Mouse (Mus musculus) spleen, postnatal 4 days (tissue): ENCODE measurements around the gene Dppa3.

Experiments
- DNase-seq, 2 experiments: peaks; one replicate each; pipeline ENCODE4 v3.0.0; 2022; ENCODE audit warnings: low spot score in 2 of 2

Dppa3 gene

DNA sequence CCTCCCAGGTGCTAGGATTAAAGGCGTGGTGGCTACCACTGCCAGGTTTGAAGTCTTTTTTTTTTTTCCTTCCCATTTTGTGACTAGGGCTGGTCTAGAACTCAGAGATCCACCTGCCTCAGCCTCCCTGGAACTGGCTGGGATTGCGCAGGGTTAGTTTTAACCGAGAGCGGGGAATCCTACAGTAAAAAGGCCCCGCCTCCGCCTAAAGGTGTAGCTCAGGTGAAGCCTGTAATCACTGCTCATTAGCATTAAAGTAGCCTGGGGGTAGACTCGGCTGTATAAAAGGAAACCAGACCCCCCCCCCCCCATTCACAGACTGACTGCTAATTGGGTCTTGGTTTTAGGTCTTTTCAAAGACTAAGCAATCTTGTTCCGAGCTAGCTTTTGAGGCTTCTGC lies at the start of gene Dppa3:
Gene Dppa3 (plus strand): TSS at position 301 of the 400 bp plus-strand sequence.
- DNase-seq, result no peak

DNA sequence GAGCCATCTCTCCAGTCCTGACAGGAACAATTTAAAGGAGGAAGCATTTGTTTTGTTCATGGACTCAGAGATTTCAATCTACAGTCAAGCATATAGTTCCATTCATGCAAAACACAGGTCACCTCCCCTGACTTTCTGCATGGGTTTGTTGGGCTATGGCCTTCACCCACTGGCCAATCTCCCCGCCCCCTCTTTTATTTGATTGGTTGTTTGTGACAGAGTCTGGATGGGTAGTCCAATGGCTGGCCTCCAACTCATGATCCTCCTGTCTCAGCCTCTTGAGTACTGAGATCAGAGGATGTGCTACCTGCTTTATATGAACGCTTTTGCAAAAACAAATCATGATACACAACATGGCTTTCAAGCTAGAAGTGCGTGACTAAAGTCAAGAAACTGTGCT lies 49.2 kb upstream of the Dppa3 start:
- no peak for DNase-seq

DNA sequence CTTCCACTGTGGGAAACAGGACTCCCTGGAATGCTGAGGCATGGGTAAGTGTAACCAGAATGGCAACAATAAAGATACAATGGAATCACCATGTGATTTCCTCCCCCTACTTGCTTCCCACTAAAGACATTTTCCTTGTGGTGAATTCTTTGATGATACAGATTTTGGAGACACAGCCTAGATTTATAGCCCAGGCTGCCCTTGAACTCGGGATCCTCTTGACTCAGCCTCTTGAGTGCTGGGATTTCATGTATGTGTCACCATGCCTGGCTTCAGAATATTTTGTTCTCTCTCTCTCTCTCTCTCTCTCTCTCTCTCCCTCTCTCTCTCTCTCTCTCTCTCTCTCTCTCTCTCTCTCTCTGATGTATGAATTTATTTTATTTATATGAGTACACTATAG lies 47.1 kb upstream of the Dppa3 start:
- no peak for DNase-seq

DNA sequence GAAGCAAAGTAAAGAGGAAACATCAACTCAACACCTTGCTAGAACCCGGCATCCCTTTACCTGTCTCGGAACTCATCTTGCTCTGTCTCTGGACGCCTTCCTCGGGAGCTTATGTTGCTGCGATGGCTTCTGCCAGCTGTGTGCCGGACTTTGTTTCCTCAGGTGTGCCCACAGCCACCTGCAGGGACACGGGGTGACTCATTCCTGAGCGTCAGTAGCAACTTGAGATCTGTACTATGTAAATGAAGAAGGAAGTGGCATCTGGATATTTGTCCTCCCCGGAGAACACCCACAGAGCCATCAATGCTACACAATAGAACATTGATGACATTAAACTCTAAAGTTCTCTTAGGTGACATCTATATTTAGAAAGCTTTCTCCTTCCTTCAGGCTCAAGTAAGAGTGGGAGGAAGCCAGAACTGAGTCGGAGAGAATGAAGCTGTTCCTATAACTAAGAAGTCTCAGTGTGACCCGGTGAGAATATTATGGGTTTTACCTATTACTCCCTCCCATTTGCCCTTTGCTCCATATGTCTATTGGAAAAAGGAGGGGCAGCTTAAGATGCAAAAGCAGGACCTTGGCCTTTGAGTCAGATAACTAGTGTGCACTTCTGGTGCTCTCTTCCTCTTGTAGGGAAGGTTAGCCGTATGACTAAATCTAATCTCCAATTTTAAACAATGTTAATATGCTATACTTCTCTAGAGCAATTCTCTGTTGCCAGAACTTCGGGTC lies 35.0 kb upstream of the Dppa3 start:
- DNase-seq, result no peak

DNA sequence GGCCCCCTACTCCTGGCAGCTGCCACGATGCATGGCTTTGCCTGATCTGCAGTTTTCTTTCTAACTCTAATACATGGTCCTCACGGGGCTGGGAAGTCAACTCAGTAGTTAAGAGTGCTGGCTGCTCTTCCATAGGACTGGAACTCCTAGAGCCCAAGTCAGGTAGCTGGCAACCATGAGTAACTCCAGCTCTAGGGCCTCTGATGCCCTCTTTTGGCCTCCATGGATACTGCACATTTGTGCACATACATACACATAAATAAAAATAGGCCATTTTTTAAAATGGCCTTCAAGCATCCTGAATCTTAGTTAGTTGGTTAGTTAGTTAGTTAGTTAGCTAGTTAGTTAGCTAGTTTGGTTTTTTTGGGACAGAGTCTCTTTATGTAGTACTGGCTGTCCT lies 33.3 kb upstream of the Dppa3 start:
- DNase-seq, result no peak

DNA sequence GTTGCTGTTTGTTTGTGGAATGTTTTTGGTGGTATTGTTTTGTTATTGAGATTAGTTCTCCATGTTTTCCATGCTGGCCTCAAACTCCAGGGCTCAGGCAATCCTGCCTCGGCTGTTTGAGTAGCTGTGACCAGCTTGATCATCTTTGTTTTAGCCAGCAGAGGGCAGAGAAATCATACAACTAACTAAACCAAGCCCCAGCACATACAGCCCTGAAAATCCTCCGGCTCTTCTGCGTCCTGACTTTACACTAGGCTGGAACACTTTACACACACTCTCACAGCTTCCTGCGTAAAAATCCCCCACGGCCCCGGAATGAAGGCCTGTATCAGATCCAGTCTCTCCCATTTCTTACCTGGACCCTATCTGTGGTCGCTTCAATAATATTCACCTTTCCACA lies 30.6 kb upstream of the Dppa3 start:
- peak in 1 of 2 experiments; percentile 32 for DNase-seq

DNA sequence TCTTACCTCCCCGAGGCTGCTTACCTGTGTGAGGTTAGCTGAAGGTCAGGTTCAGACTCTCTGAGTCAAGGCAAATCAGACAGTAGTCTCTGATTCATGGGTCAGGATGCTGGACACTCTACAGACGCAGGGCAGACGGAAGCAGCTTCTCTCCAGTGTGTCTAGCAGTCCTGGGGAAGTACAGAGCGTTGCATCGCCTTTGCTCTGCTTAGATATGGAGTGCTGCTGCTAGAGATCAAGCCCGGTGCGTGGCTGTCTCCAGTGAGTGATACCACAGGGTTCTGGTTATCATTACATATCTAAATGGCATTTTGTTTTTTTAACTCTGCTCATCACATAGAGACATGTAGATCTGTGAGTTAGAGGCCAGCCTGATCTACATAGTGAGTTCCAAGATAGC lies 29.6 kb upstream of the Dppa3 start:
- DNase-seq, result peak in 1 of 2 experiments; percentile 47

DNA sequence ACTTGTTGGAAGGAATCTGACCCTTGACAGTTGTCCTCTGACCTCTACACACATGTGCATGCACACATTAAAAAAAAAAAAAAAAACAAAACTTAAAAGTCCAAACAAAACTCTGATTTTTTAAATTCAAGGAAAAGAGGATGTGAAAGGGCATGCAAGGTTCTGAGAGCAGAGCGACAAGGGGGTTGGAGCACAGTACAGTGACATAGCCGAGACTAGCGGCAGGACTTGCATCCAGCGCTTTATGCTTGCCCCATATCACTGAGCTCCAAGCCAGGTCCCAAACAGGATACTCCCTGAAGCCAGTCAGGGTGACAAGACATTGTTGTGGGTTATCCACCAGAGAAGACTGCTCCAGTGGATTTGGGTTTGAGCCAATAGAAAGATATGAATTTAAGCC lies 28.2 kb upstream of the Dppa3 start:
- no peak for DNase-seq

DNA sequence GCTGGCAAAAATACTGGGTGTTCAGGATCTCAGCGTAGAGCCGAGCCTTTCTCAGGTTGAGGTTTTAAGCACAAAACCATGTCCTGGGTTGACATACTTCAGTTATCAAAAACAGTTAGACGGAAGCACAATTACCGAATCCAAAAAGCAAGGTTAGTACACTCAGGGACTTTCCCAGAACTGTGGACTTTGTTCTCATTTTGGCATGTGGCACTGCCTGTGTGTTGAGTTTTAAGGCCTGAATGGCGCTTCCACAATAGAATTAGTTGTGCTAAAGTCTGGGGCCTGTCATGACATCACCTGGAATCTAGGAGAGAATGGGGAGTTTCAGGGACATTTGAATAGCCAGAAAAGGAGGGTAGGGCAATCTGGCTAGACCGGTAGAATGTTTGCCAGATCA lies 27.8 kb upstream of the Dppa3 start:
- no peak for DNase-seq

DNA sequence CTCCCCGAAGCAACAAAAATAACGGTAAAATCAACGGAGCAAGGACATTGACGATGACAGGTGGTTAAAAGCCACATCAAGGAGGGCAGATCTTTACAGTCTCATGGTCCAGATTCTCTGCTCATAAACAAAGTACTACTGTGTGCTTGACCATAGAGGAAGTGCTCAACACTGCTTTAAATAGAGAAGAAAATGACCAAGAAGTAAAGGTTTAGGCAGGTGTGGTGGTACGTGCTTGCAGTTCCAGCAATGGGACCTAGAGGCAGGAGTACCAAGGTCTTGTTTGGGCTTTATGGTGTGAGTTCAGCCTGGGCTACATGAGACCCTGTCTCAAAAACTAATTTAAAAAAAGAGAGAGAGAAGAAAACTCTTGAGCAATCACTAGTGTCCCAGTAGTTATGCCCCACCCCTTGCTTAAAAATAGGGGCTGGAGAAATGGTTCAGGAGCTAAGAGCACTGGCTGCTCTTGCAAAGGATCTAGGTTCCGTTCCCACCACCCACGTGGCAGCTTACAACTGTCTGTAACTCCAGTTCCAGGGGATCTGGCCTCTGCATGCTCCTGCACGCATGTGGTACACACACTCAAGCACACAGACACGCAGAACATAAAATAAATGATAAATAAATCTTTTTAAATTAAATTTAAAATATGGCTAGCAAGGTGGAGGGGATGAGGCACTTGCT lies 27.0 kb upstream of the Dppa3 start:
- DNase-seq, result no peak

DNA sequence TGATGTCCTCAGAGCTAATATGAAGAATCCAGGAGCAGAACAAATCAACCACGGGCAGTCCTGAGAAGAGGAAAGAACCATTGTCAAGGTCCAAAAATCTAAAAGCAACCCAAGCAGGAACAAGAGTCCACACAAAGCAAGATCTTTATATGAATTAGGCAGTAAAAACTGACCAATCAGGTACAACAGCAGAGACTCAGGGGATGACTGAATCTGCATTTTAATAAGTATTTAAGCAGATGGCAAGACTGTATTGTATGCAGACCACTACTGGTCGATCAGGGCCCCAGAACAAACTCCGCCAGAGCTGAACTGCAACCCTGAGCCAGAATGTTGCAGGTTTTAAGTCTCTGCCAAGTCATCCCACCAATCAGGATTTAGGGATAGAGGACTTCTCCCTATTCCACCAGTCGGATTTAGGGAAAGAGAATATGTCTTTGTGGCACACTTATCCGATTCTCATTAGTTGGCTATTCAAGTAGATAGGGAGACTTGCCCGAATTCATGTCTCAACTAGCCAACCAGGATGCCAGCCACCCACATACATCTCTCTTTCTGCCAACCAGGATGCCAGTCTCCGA lies 26.1 kb upstream of the Dppa3 start:
- no peak for DNase-seq

DNA sequence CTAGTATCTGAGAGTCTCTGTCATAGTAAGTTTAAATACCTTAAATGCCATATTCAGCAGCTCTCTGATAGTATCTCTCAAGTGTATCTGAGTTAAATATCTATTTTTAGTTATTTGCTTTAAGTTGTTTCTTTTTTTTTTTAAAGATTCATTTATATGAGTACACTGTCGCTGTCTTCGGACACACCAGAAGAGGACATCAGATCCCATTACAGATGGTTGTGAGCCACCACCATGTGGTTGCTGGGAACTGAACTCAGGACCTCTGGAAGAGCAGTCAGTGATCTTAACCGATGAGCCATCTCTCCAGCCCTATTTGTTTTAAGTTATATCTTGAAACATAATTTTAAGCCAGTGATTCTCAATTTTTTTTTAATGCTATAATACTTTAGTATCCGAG lies 25.2 kb upstream of the Dppa3 start:
- no peak for DNase-seq

DNA sequence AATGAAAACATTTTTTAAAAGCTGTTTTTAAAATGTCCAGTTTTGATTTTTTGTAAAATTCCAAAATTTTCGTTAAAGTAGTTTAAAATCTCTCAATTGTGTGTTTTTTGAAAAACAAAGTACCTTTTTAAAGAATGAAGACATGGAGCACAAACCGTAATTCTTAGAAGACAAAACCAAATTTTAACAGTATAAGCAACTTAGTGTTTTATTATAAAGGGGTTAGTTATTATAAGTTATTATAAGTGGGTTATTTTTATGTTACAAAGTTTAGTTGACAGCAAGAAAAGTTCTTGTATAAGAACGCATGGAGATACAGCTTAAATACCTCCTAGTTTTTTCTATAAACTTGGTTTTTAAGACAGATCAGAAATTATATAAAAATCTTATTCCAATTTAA lies 24.6 kb upstream of the Dppa3 start:
- no peak for DNase-seq

DNA sequence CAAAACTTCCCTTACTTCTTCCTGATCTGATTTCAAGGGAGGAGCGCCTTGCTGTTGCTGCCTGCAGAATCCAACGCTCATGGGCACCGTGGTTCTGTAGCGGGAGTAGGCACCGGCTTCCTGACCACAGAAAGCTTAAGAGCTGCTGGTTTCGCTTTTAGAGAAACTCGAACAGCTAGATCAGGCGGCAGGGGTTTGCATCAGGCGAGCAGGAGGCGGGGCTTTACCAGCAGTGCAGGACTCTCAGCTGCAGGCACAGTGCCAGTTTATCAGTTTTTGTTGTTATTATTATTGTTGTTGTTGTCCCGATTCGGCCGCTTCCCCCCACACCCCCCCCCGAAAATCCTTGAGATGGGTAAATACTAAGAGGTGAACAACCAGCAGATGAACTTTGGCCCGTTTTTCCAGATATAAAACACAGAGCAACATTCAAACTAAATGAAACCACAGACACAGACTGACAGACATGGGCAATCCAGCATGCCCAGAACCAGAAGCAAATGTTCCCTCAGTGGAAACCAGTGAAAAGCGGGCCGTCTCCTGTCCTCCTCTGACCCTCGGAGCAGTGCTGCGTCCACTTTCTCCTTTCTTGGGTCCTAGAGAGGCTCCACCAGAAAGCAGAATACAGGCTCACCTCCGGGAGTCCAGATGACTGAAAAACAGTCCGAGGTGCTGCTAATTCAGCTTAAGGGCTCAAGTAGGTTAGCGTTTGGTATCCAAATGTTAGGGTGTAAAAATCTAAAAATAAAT lies 23.8 kb upstream of the Dppa3 start, which contains the start of gene Apobec1:
Gene Apobec1 (minus strand): TSS at position 203 of the 750 bp plus-strand sequence.
- DNase-seq, result peak; percentile 80 to 88

DNA sequence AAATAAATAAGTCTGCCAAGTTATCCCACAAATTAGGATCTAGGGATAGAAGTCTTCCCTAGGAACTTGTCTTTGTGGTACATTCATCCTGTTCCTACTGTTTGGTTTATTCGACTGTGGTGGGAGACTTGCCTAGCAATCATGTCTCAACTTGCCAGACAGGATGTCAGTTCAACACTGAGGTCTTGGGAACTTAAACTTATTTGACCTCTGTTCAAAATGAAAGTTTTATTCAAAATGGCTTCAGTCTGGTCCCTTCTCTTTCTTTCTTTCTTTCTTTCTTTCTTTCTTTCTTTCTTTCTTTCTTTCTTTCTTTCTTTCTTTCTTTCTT lies 23.3 kb upstream of the Dppa3 start:
- no peak for DNase-seq

DNA sequence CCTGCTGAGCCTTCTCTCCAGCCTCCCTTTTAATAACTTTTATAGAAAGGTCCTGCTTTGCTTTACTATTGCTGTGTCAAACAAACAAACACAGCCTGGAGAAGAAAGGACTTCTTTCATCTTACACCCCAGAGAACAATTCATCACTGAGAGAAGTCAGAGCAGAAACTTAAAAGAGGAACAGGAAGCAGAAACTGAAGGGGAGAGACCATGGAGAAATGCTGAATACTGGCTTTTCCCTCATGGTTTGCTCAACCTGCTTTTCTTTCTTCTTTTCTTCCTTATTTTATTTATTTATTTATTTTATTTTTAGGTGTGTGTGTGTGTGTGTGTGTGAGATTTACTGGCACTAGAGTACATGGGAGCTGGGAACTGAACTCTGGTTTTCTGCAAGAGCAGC lies 21.9 kb upstream of the Dppa3 start:
- no peak for DNase-seq

DNA sequence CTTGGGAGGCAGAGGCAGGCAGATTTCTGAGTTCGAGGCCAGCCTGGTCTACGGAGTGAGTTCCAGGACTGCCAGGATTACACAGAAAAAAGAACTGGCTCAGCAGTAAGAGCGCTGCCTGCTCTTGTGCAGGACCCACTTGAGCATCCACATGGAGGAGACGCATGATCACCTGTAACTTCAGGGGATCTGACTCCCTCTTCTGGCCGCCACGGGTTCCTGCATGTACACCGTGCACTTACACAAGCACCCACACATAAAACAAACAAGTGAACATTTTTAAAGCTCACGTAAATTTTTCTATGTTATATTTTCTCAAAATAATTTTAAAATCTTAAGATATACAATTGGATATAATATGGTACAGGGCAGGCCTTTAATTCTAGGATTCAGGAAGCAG lies 20.7 kb upstream of the Dppa3 start:
- no peak for DNase-seq

DNA sequence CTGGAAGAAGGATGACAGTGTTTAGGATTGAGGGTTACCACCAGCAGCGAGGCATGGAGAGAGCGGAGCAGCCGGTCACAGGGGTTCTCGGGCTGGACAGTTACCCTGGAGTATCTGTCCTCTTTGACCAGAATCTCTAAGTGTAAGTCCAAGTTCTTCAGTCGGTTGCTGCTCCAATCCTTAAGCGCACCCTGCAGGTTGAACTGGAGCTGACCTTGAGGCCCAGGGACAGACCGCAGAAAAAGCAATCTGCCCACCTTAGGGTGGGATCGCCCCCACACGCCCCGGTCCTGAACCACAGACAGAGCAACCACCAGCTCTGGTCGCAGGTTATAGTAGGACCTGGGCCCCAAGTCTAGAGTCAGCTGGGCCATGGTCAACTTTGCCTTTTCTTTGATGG lies 19.5 kb upstream of the Dppa3 start:
- no peak for DNase-seq

DNA sequence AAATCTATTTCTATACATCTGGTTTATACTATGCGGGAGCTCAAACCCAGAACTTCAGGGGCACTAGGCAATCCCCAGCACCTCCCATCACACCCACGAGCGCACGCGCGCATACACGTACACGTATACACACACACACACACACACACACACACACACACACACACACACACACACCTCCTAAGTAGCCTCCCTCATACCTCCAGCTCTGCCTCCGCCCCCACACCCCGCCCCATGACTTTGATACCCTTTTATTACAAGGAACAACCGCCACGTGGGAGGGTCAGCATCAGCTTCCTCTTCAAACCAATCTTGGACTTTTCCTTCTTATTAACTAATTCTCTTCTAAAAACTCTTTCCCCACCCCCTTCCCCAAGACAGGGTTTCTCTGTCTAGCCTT lies 18.5 kb upstream of the Dppa3 start:
- no peak for DNase-seq

DNA sequence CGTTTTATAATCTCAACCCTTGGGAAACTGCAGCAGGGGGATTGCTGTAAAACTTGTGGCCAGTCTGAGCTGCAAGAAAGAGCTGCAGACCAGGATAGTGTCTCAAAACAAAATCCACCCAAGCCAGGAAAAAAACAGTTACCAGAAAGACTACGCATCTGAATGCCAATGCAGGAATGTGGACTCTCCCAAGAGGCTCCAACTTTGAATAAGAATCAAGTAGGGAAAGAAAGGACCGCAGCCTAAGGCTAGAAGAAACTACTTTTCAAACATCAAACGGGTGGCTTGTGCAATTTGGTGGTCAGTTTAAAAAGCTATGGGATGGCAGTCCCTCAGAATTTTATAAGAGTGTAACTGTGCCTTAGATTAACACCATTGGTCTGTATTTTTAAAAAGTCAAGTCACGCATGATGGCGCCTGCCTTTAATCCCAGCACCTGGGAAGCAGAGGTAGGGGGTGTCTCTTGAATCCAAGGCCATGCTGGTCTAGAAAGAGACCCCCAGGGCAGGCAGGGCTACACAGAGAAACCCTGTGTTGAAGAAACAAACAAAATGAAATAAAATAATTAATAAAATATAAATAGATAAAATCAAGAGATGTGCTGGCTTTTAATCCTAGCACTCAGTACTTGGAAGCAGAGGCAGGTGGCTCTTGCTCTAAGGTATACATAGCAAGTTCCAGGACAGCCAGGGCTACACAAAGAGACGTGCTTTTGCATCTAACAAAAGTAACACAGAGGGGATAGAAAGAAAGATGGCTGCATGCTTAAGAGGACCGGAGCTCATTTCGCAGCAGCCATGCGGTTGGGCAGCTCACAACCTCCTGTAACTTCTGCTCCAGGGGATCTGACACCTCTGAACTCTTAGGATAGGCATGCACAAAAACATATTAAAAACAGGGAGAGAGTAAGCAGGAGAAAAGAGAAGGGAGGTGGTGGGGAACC lies 17.5 kb upstream of the Dppa3 start:
- DNase-seq, result no peak

DNA sequence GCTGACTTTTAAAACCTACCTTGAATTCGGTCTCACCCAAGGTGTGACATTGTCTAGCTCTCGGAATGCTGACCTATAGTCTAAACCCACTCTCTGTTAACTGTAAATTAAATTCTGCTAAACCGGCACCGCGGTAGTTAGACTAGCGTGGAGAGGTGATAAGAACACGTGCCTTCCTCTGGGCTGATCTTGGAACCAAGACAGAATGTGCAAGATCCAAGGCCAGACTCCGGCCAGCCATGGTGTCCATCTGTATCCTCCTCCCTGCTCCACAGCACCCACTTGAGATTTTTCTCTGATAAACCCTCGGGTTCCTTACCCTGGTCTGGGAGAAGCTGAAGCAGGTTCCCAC lies 16.9 kb upstream of the Dppa3 start:
- DNase-seq, result no peak

DNA sequence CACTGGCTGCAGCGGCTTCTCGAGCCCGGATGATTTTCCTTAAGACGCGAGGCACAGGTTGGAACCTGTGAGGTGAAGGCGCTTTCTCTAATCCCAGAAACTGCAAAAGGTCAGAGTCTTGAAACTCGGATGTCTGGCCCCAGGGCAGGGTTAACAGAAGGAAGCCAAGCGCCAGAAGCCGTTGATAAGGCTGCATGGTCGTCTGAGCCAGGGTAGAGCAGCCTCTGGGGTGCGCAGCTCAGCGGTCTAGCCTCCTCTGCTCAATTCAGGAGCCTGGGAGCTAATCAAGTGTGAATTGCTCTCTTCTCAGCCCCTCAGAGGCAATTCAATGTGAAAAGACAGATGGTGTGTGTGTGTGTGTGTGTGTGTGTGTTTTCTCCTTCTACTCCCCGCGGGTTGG lies 16.4 kb upstream of the Dppa3 start, which contains the start of gene Gdf3:
Gene Gdf3 (minus strand): TSS at position 317 of the 400 bp plus-strand sequence.
- DNase-seq, result no peak
